In the genomic region with DNA sequence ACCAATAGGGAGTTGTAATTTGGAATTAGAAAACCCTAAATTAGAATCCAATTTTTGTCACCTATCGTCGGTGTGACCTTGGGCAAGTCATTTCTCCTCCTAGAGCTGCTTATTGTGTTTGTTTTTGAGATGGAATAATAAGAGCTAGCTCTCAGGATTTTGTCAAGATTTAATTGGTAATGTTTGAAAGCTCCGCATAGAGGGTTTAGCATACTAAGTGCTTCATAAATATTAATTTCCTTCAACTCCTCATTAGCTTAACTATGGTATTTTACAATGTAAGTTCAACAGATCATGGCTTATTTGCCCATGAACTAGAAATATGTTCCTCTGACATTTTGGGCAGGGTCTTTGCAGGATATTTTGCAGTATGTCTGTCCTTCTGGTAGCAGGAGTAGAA, we compare ENCODE assay signal across 17 mouse cellular contexts.
"Had no signal": no experiment of that assay in that cellular context is flagged by ENCODE, and none has a peak within 500 bp of the region (broad histone marks: within the 10 kb centered on the region; RNA-seq: fewer than 3 reads in every experiment).

No protein-coding gene starts in this region.

- DNase-seq: lung, adult 2 months; lung, postnatal 14 days; lung, postnatal 36 days; right cerebral cortex, postnatal 14 days; thymus, adult 2 months; thymus, postnatal 25 days; thymus, postnatal 4 days had no signal

- H3K27ac ChIP-seq: lung, embryonic 15.5 days; macrophage; midbrain, embryonic 13.5 days; midbrain, embryonic 15.5 days; neural tube, embryonic 12.5 days; stomach, embryonic 15.5 days; stomach, postnatal 0 days had no signal

- H3K4me1 ChIP-seq: lung, embryonic 15.5 days; megakaryocyte, embryonic 14.5 days; midbrain, embryonic 13.5 days; midbrain, embryonic 15.5 days; neural tube, embryonic 12.5 days; stomach, embryonic 15.5 days had no signal

- H3K4me2 ChIP-seq: lung, embryonic 15.5 days; midbrain, embryonic 11.5 days; midbrain, embryonic 13.5 days; midbrain, embryonic 15.5 days; neural tube, embryonic 12.5 days; stomach, embryonic 15.5 days had no signal

- ATAC-seq: lung, postnatal 0 days; midbrain, embryonic 13.5 days; midbrain, embryonic 15.5 days had no signal

- H3K9me3 ChIP-seq: lung, embryonic 15.5 days; megakaryocyte, embryonic 14.5 days; midbrain, embryonic 13.5 days; midbrain, embryonic 15.5 days; neural tube, embryonic 12.5 days; stomach, embryonic 15.5 days had no signal

- H3K9ac ChIP-seq: lung, embryonic 15.5 days; midbrain, embryonic 13.5 days; midbrain, embryonic 15.5 days; neural tube, embryonic 12.5 days; stomach, embryonic 15.5 days had no signal

- H3K27me3 ChIP-seq: lung, embryonic 15.5 days; megakaryocyte, embryonic 14.5 days; midbrain, embryonic 13.5 days; midbrain, embryonic 15.5 days; neural tube, embryonic 12.5 days; stomach, embryonic 15.5 days had no signal

- H3K4me3 ChIP-seq: lung, embryonic 15.5 days; megakaryocyte, embryonic 14.5 days; midbrain, embryonic 13.5 days; midbrain, embryonic 15.5 days; neural tube, embryonic 12.5 days; stomach, embryonic 15.5 days had no signal

- H3K36me3 ChIP-seq: lung, embryonic 15.5 days; midbrain, embryonic 13.5 days; midbrain, embryonic 15.5 days; neural tube, embryonic 12.5 days; stomach, embryonic 15.5 days had no signal
